14 mouse cellular contexts compared by ENCODE assay signal in the genomic region with DNA sequence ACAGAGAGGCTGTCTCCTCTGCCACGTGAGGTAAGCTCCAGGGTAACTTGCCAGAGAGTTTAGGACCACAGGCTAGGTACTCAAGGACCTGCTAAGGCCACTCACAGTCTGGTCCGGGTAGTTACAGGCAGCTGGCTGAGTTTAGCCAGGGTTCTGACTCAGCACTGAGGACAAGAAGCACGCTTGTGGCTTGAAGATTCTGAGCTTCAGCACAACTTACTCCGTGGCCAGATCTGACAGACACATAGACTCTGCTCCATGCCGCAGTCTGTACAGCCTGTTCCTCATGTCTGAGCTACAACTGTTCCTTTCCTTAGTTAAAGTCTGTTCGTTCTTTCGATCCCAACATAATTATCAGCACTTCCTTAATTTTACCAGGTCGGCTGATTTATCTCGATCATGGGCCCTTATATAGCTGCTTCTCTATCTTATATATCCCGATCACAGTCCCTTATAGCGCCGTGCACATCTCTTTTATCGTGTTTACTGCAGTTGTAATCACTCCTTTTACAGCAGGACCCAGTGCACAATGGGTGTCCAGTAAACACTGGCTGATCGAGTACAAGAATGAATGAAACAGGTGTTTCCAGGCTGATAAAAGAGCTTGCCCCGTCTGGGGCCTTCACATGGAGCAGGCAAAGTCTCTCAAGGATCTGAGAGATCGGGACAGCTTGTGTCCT. TPM values are rescaled to one million over a fixed set of nuclear protein-coding genes. Genes with fewer than 3 reads are reported as not detected.
DNase-seq lines count a peak whose midpoint lies in the region; ATAC-seq and TF ChIP-seq lines count a peak whose summit lies in the region.
"Had no signal": no experiment of that assay in that cellular context is flagged by ENCODE, and none has a peak within 500 bp of the region (broad histone marks: within the 10 kb centered on the region; RNA-seq: fewer than 3 reads in every experiment).

No protein-coding gene starts in this region.

- peak overlapping the region; percentile 28; the same call in 1 of the 2 replicates for H3K27ac ChIP-seq in heart, embryonic 16.5 days (ENCODE audit: low read length)
- H3K27ac ChIP-seq in MEL (ENCODE audit: control insufficient read depth, low read depth, low read length) = peak overlapping the region; percentile 25
- H3K27ac ChIP-seq in liver, embryonic 16.5 days (ENCODE audit: low read length) = no peak overlapping the region
- H3K27ac ChIP-seq in forebrain, embryonic 13.5 days = no peak overlapping the region
- H3K27ac ChIP-seq: limb, embryonic 12.5 days had no signal

- 68% methylated on average over 16 of the region's 16 CpGs for WGBS in heart, embryonic 16.5 days
- WGBS in liver, embryonic 16.5 days (ENCODE audit: insufficient replicate concordance) = 22% methylated on average over 16 of the region's 16 CpGs
- 77% methylated on average over 16 of the region's 16 CpGs for WGBS in forebrain, embryonic 13.5 days

- no peak for TF ChIP-seq POLR2A in MEL (IDR thresholded peaks at IDR 0.05; ENCODE audit: control insufficient read depth in 1 of 2, insufficient read depth in 1 of 2, low read depth in 1 of 2, low read length in 2 of 2, poor library complexity in 1 of 2)

- no peaks in the 10 kb centered on the region for H3K27me3 ChIP-seq in heart, embryonic 16.5 days (ENCODE audit: control insufficient read depth, insufficient read depth, low read length)
- no peaks in the 10 kb centered on the region for H3K27me3 ChIP-seq in MEL (ENCODE audit: control insufficient read depth in 1 of 2, insufficient read depth in 2 of 2, low read length in 2 of 2)
- H3K27me3 ChIP-seq in liver, embryonic 16.5 days (ENCODE audit: control insufficient read depth, insufficient read depth, low read depth, low read length) = no peaks in the 10 kb centered on the region
- no peaks in the 10 kb centered on the region for H3K27me3 ChIP-seq in forebrain, embryonic 13.5 days
- H3K27me3 ChIP-seq: limb, embryonic 12.5 days had no signal

- H3K4me2 ChIP-seq in heart, embryonic 16.5 days (ENCODE audit: low read depth, low read length) = no peak overlapping the region
- no peak overlapping the region for H3K4me2 ChIP-seq in liver, embryonic 16.5 days (ENCODE audit: low read depth, low read length)
- no peak overlapping the region for H3K4me2 ChIP-seq in forebrain, embryonic 13.5 days
- H3K4me2 ChIP-seq: limb, embryonic 12.5 days had no signal

- no peak for TF ChIP-seq RAD21 in MEL (IDR thresholded peaks at IDR 0.05; ENCODE audit: low read depth, low read length)

- H3K4me1 ChIP-seq in heart, embryonic 16.5 days (ENCODE audit: control insufficient read depth, insufficient read depth, low read length) = no peaks in the 10 kb centered on the region
- peaks cover 10 to 27% of the 10 kb centered on the region in 2 experiments; a peak in 3 of 4 replicates for H3K4me1 ChIP-seq in MEL (ENCODE audit: control insufficient read depth in 1 of 2, insufficient read depth in 2 of 2, low read length in 2 of 2)
- H3K4me1 ChIP-seq in liver, embryonic 16.5 days (ENCODE audit: control insufficient read depth, low read depth, low read length) = no peaks in the 10 kb centered on the region; the same call in none of the 2 replicates
- no peaks in the 10 kb centered on the region for H3K4me1 ChIP-seq in forebrain, embryonic 13.5 days
- H3K4me1 ChIP-seq: limb, embryonic 12.5 days had no signal

- no peak for ATAC-seq in heart, embryonic 16.5 days (replicated peaks; ENCODE audit: extremely low read depth, insufficient read depth, low FRiP score)
- ATAC-seq in hematopoietic stem cell, adult 5-6 weeks (replicated peaks in 1 of 2; ENCODE audit: insufficient read depth in 1 of 2, low FRiP score in 2 of 2, low TSS enrichment in 1 of 2, low read depth in 1 of 2, poor library complexity in 2 of 2, severe bottlenecking in 2 of 2) = peak; percentile 3 to 46; a peak in 1 of 4 replicates
- ATAC-seq in liver, embryonic 16.5 days (ENCODE audit: low read depth) = peak; percentile 61
- ATAC-seq in forebrain, embryonic 13.5 days = no peak

- TF ChIP-seq CTCF in MEL (IDR thresholded peaks at IDR 0.05 in 2 of 3, conservative IDR thresholded peaks at IDR 0.05 in 1 of 3; ENCODE audit: control insufficient read depth in 1 of 3, insufficient read depth in 1 of 3, low read depth in 2 of 3, low read length in 3 of 3, poor library complexity in 1 of 3, severe bottlenecking in 1 of 3) = no peak

- no peaks in the 10 kb centered on the region for H3K36me3 ChIP-seq in heart, embryonic 16.5 days (ENCODE audit: control insufficient read depth, insufficient read depth)
- peaks cover 0 to 19% of the 10 kb centered on the region in 2 experiments; a peak in 2 of 4 replicates for H3K36me3 ChIP-seq in MEL (ENCODE audit: control insufficient read depth in 1 of 2, insufficient read depth in 2 of 2, low read length in 2 of 2)
- H3K36me3 ChIP-seq in liver, embryonic 16.5 days (ENCODE audit: control insufficient read depth, insufficient read depth) = no peaks in the 10 kb centered on the region
- H3K36me3 ChIP-seq in forebrain, embryonic 13.5 days (ENCODE audit: poor library complexity, severe bottlenecking) = peaks cover 21% of the 10 kb centered on the region

- H3K9ac ChIP-seq in heart, embryonic 16.5 days (ENCODE audit: low read length) = no peak overlapping the region
- peak overlapping the region; percentile 12 for H3K9ac ChIP-seq in MEL (ENCODE audit: control insufficient read depth, low read depth, low read length, poor library complexity, severe bottlenecking)
- no peak overlapping the region for H3K9ac ChIP-seq in liver, embryonic 16.5 days (ENCODE audit: low read depth, low read length)
- H3K9ac ChIP-seq in forebrain, embryonic 13.5 days = no peak overlapping the region
- H3K9ac ChIP-seq: limb, embryonic 12.5 days had no signal

- TF ChIP-seq EP300 in MEL (IDR thresholded peaks at IDR 0.05; ENCODE audit: low read depth in 1 of 2, low read length in 2 of 2) = peak; percentile 80 to 89

- H3K4me3 ChIP-seq in heart, embryonic 16.5 days (ENCODE audit: low read length) = no peak overlapping the region
- H3K4me3 ChIP-seq in MEL (ENCODE audit: control insufficient read depth in 1 of 2, insufficient read depth in 1 of 2, low read depth in 2 of 2, low read length in 2 of 2) = peak overlapping the region; percentile 8 to 19; a peak in 3 of 4 replicates
- no peak overlapping the region for H3K4me3 ChIP-seq in liver, embryonic 16.5 days (ENCODE audit: low read depth, low read length)
- no peak overlapping the region for H3K4me3 ChIP-seq in forebrain, embryonic 13.5 days
- H3K4me3 ChIP-seq: limb, embryonic 12.5 days had no signal

- no peaks in the 10 kb centered on the region for H3K79me2 ChIP-seq in MEL (ENCODE audit: control insufficient read depth, insufficient read depth, low read length, poor library complexity)

- H3K9me3 ChIP-seq in heart, embryonic 16.5 days (replicated peaks; ENCODE audit: control insufficient read depth, low read length) = peaks cover 2% of the 10 kb centered on the region; the same call in 1 of the 2 replicates
- no peaks in the 10 kb centered on the region for H3K9me3 ChIP-seq in MEL (replicated peaks; ENCODE audit: insufficient read depth, low read length)
- no peaks in the 10 kb centered on the region for H3K9me3 ChIP-seq in liver, embryonic 16.5 days (replicated peaks; ENCODE audit: control insufficient read depth, low read length)
- H3K9me3 ChIP-seq in forebrain, embryonic 13.5 days (replicated peaks) = no peaks in the 10 kb centered on the region
- H3K9me3 ChIP-seq: limb, embryonic 12.5 days had no signal

- intact Hi-C loops in heart, postnatal 36 days (cut with DNase I) = no loop called here

- DNase-seq in heart, postnatal 36 days = no peak
- DNase-seq in MEL (ENCODE audit: low read depth, low spot score) = peak; percentile 77
- no peak for DNase-seq in thymus, postnatal 25 days
- no peak for DNase-seq in embryo, embryonic 9.5 days (ENCODE audit: extremely low spot score)
- DNase-seq: adrenal gland, postnatal 36 days; cerebellum, postnatal 10 days; embryo, embryonic 11 days; gastrocnemius, postnatal 36 days; heart, postnatal 14 days had no signal

TF ChIP-seq in MEL, 35 proteins besides CTCF, POLR2A, EP300 and RAD21 (continues in another document):
- peak; percentile 22; the same call in 1 of the 2 replicates for TF ChIP-seq MXI1 (IDR thresholded peaks at IDR 0.05; ENCODE audit: low read depth, low read length)
- no peak for TF ChIP-seq NRF1 (IDR thresholded peaks at IDR 0.05; ENCODE audit: insufficient read depth, low read depth, low read length, poor library complexity, severe bottlenecking)
- TF ChIP-seq BHLHE40 (IDR thresholded peaks at IDR 0.05; ENCODE audit: borderline replicate concordance, low read depth, low read length) = peak; percentile 57; the same call in 1 of the 2 replicates
- peak; percentile 50; the same call in 1 of the 2 replicates for TF ChIP-seq TBP (IDR thresholded peaks at IDR 0.05; ENCODE audit: low read depth, low read length)
- TF ChIP-seq GATA1 (IDR thresholded peaks at IDR 0.05; ENCODE audit: low read depth, low read length) = peak; percentile 91
- peak; percentile 94 for TF ChIP-seq TCF12 (IDR thresholded peaks at IDR 0.05; ENCODE audit: low read depth, low read length)
- TF ChIP-seq E2F4 (IDR thresholded peaks at IDR 0.05; ENCODE audit: borderline replicate concordance, low read depth, low read length) = no peak
- TF ChIP-seq NELFE (IDR thresholded peaks at IDR 0.05; ENCODE audit: low read depth, low read length) = no peak
- peak; percentile 76 for TF ChIP-seq SIN3A (IDR thresholded peaks at IDR 0.05; ENCODE audit: low read length)
- no peak for TF ChIP-seq MEF2A (IDR thresholded peaks at IDR 0.05; ENCODE audit: extremely low read depth, insufficient replicate concordance, low read depth, low read length, poor library complexity, severe bottlenecking)
- TF ChIP-seq TAL1 (IDR thresholded peaks at IDR 0.05; ENCODE audit: low read length) = peak; percentile 67
- TF ChIP-seq MYC (IDR thresholded peaks at IDR 0.05; ENCODE audit: low read depth, low read length) = 0 out of 2 replicates have a peak, but pooled peaks have one; percentile 26
- TF ChIP-seq POLR2AphosphoS5 (IDR thresholded peaks at IDR 0.05; ENCODE audit: borderline replicate concordance, low read depth, low read length) = no peak
- TF ChIP-seq ETS1 (IDR thresholded peaks at IDR 0.05; ENCODE audit: low read depth, low read length) = peak; percentile 79
- TF ChIP-seq MAZ (IDR thresholded peaks at IDR 0.05; ENCODE audit: low read depth, low read length) = peak; percentile 5; the same call in 1 of the 2 replicates

RNA-seq across cellular contexts. Expression of a gene that starts 17.7 kb away (rescaled TPM):
- 2.5 and 2.6 TPM in 2 replicates for polyA plus RNA-seq in heart, embryonic 16.5 days (2015; fragmentation: Nextera tagmentation; extraction: Ambion mirVana)
- 1 to 10 TPM; 2.6 to 3.3 TPM for total RNA-seq in heart, postnatal 36 days (2021)
- total RNA-seq in MEL (2012; rRNA removed) = 0.35 and 0.56 TPM in 2 replicates
- under 1 TPM in 1 of 2 experiments, not detected in 1; 0.14 TPM for polyA plus RNA-seq in MEL (2012; ENCODE audit: insufficient read depth in 1 of 2, insufficient read length in 2 of 2, low read depth in 1 of 2, low replicate concordance in 2 of 2, missing spikeins in 1 of 2)
- 0.20 TPM in 1 of 2 replicates, not detected in the other for total RNA-seq in hematopoietic stem cell, adult 5-6 weeks (2017)
- 0.15 TPM in 2 replicates for polyA plus RNA-seq in liver, embryonic 16.5 days (2015; fragmentation: Nextera tagmentation; extraction: Ambion mirVana)
- polyA plus RNA-seq in forebrain, embryonic 13.5 days (2015; fragmentation: Nextera tagmentation; extraction: Ambion mirVana) = 13.9 and 18.9 TPM in 2 replicates

Comparison
In these comparisons a context has a peak if more than half of its experiments do, and no peak if none do; other contexts are left out.
1. ATAC-seq: peak in hematopoietic stem cell, adult 5-6 weeks (2 of 2) and liver, embryonic 16.5 days (single experiment); none in heart, embryonic 16.5 days (single experiment) and forebrain, embryonic 13.5 days (single experiment).
2. H3K27ac ChIP-seq: peak in heart, embryonic 16.5 days (single experiment) and MEL (single experiment); none in liver, embryonic 16.5 days (single experiment) and forebrain, embryonic 13.5 days (single experiment).
3. H3K4me3 ChIP-seq: peak in MEL (2 of 2); none in heart, embryonic 16.5 days (single experiment), liver, embryonic 16.5 days (single experiment) and forebrain, embryonic 13.5 days (single experiment).